Mouse (Mus musculus) myocyte (in vitro differentiated cells): ENCODE data around the gene Rsf1.

Experiments used
- CEBPB ChIP-seq: IDR thresholded peaks from 2 replicates; pipeline ENCODE4 v1.6.1; 2011; ENCODE audit warnings: mild to moderate bottlenecking, moderate library complexity; ENCODE audit not compliant: poor library complexity, insufficient read depth, severe bottlenecking
- MAX ChIP-seq: IDR thresholded peaks from one replicate; pipeline ENCODE4 v1.6.1; 2011; ENCODE audit warnings: low read depth, mild to moderate bottlenecking, control low read depth
- MYOD1 ChIP-seq, 3 experiments: IDR thresholded peaks; one replicate each; pipeline ENCODE4 v1.6.1; 2011; ENCODE audit warnings: control low read depth in 2 of 3, low read depth in 2 of 3, mild to moderate bottlenecking in 2 of 3, moderate library complexity in 1 of 3; ENCODE audit not compliant: insufficient read length in 2 of 3, control insufficient read depth in 1 of 3
- MYOG ChIP-seq, 3 experiments: IDR thresholded peaks; one replicate each; pipeline ENCODE4 v1.6.1; 2011; ENCODE audit warnings: control low read depth in 2 of 3, low read depth in 2 of 3, mild to moderate bottlenecking in 2 of 3; ENCODE audit not compliant: insufficient read length in 2 of 3, control insufficient read depth in 1 of 3, insufficient read depth in 1 of 3
- POLR2A ChIP-seq: IDR thresholded peaks from one replicate; pipeline ENCODE4 v1.6.1; 2011; ENCODE audit warnings: low read depth, mild to moderate bottlenecking, control low read depth, moderate library complexity; ENCODE audit not compliant: insufficient read length
- POLR2AphosphoS2 ChIP-seq: IDR thresholded peaks from one replicate; pipeline ENCODE4 v1.6.1; 2011; ENCODE audit warnings: low read depth, control low read depth; ENCODE audit not compliant: insufficient read length
- REST ChIP-seq: IDR thresholded peaks from one replicate; pipeline ENCODE4 v1.6.1; 2011; ENCODE audit warnings: mild to moderate bottlenecking, control low read depth, moderate library complexity; ENCODE audit not compliant: insufficient read depth, insufficient read length
- SRF ChIP-seq: IDR thresholded peaks from one replicate; pipeline ENCODE4 v1.6.1; 2011; ENCODE audit warnings: low read depth; ENCODE audit not compliant: control insufficient read depth, insufficient read length
- TCF12 ChIP-seq: IDR thresholded peaks from one replicate; pipeline ENCODE4 v1.6.1; 2011; ENCODE audit warnings: mild to moderate bottlenecking, control low read depth; ENCODE audit not compliant: poor library complexity, insufficient read depth, severe bottlenecking
- USF1 ChIP-seq: IDR thresholded peaks from one replicate; pipeline ENCODE4 v1.6.1; 2011; ENCODE audit warnings: low read depth, mild to moderate bottlenecking, control low read depth, moderate library complexity

DNA sequence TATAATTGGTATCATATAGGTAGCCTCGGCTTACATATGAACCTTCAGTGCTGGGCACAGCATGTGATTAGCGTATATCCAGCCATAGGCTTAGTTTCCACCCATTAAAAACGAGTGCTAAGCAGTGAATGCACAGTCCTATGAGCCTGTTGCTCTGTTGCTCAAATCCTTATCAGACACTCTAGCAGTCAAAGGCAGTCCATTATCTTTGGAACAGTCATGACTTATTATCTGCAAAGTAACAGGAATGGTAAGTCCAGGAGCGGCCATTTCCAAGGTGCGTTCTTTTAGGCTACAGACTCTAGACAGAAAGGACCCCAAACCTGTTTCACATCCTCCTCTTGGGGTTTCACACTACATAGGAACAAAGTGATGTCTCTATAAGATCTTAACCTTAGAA, 153.9 kb downstream of the Rsf1 start:
- TF ChIP-seq MAX, result no peak
- no peak for TF ChIP-seq POLR2A
- TF ChIP-seq USF1, result no peak
- TF ChIP-seq TCF12, result no peak
- no peak for TF ChIP-seq REST
- no peak for TF ChIP-seq MYOD1 (IDR thresholded peaks at IDR 0.05; ENCODE audit: control insufficient read depth in 1 of 3, insufficient read length in 2 of 3, low read depth in 2 of 3)
- TF ChIP-seq MYOG (IDR thresholded peaks at IDR 0.05; ENCODE audit: control insufficient read depth in 1 of 3, insufficient read depth in 1 of 3, insufficient read length in 2 of 3, low read depth in 2 of 3), result no peak
- no peak for TF ChIP-seq CEBPB
- no peak for TF ChIP-seq POLR2AphosphoS2
- no peak for TF ChIP-seq SRF
